Mouse (Mus musculus): Measurements from ENCODE around the gene Prkar2a. TPM values are rescaled to one million over a fixed set of nuclear protein-coding genes. Genes with fewer than 3 reads are reported as not detected.
A peak's percentile ranks its signal among the peaks of the same experiment; 100 is the strongest.

Gene Prkar2a
- polyA plus RNA-seq, 1 experiment: 26.6 TPM

DNA sequence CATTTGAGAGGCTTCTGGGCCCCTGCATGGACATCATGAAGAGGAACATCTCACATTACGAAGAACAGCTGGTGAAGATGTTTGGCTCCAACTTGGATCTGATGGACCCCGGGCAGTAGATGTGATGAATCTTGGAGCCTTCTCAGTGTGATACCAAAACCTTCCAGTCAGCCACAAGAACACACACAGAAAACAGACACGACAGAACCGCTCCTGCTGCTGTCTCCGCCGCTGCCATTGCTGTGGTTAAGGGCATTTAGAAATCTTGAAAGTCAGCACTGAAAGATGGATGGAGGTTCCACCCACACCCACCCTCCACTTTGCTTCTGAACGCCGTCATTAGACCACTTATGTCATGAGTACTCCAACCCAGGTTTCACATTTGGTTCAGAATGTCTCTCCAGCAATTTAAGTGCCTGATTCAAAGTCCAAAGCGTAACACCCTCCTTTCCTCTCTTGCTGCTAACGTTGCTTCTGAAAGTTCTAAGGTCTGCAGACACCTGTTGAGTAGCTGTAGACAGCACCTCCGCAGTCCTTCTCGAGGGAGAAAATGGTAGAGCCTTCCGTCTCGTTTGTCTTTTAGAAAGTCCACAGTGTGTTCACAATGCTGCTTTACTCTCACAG is 57.9 kb downstream of the Prkar2a start:
- H3K4me1 ChIP-seq (ENCODE audit: control insufficient read depth, insufficient read depth, low read length): no peaks in the 10 kb centered on the region
- H3K27me3 ChIP-seq (ENCODE audit: control insufficient read depth, insufficient read depth, low read length): no peaks in the 10 kb centered on the region
- H3K4me3 ChIP-seq (replicated peaks; ENCODE audit: insufficient read depth, low read depth, low read length): no peak overlapping the region
- WGBS: 91% methylated on average over 14 of the region's 14 CpGs
- no peak for DNase-seq
- no peak overlapping the region for H3K27ac ChIP-seq (ENCODE audit: insufficient read depth, low read length)
- TF ChIP-seq POLR2A (IDR thresholded peaks at IDR 0.05; ENCODE audit: borderline replicate concordance, insufficient read depth, low read length): no peak
- no peak for TF ChIP-seq CTCF (IDR thresholded peaks at IDR 0.05; ENCODE audit: borderline replicate concordance, insufficient read depth, low read depth, low read length)

DNA sequence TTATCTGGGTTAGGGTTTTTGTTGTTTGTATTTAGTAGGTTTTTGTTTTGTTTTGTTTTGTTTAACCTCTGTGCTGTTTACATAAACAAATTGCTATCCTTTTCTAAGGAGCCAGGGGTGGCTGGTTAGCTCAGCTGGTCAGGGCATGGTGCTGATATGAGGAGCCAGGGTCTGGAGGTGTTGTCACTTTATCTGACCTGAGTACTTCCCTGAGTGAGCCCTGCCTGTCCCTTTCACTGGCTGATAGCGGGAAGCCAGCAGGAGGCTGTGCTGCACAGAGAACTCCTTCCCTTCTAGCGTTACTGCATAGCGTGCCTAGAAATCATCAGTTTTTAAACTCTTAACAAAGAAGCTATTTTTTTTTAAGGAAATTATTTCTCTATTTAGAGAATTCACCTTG is 58.6 kb downstream of the Prkar2a start:
- Histone ChIP-seq H3K27ac (ENCODE audit: insufficient read depth, low read length) (no peak overlapping the region), H3K4me1 (ENCODE audit: control insufficient read depth, insufficient read depth, low read length) (no peaks in the 10 kb centered on the region), H3K4me3 (replicated peaks; ENCODE audit: insufficient read depth, low read depth, low read length) (no peak overlapping the region), H3K27me3 (ENCODE audit: control insufficient read depth, insufficient read depth, low read length) (no peaks in the 10 kb centered on the region)
- 74% methylated on average over 3 of the region's 3 CpGs for WGBS
- TF ChIP-seq CTCF (IDR thresholded peaks at IDR 0.05; ENCODE audit: borderline replicate concordance, insufficient read depth, low read depth, low read length): no peak
- TF ChIP-seq POLR2A (IDR thresholded peaks at IDR 0.05; ENCODE audit: borderline replicate concordance, insufficient read depth, low read length): no peak
- no peak for DNase-seq

DNA sequence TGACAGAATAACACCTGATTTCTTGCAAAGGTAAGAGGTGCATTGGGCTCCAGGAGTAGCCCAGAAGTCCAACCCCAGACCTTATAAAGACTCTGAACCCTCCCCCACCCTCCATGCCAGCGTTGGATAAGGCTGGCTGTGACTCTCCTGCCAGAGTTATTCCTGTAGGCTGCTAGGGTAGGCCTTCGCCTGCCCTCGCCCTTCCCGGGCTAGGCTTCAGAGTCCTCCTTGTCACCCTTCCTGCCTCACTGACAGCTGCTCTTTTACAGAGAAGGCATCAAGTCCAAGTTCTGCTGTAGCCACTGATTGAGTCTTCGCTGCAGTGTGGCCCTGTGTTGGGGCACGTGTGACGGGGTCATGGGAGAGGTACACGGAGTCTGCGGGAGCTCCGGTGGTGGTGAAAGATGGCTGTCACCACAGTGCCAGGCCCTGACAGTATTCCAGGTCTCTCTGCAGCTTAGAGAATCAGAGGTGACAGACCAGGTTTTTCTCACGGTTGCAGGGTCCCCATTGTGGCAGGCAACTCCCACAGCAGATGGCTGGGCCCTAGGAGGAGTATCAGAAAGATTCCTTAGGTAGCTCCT is 59.6 kb downstream of the Prkar2a start:
- TF ChIP-seq CTCF (IDR thresholded peaks at IDR 0.05; ENCODE audit: borderline replicate concordance, insufficient read depth, low read depth, low read length): no peak
- no peak for TF ChIP-seq POLR2A (IDR thresholded peaks at IDR 0.05; ENCODE audit: borderline replicate concordance, insufficient read depth, low read length)
- Histone ChIP-seq H3K4me1 (ENCODE audit: control insufficient read depth, insufficient read depth, low read length) (no peaks in the 10 kb centered on the region), H3K4me3 (replicated peaks; ENCODE audit: insufficient read depth, low read depth, low read length) (no peak overlapping the region), H3K27ac (ENCODE audit: insufficient read depth, low read length) (no peak overlapping the region), H3K27me3 (ENCODE audit: control insufficient read depth, insufficient read depth, low read length) (no peaks in the 10 kb centered on the region)
- 67% methylated on average over 11 of the region's 11 CpGs for WGBS
- peak; percentile 16 to 27 for DNase-seq

DNA sequence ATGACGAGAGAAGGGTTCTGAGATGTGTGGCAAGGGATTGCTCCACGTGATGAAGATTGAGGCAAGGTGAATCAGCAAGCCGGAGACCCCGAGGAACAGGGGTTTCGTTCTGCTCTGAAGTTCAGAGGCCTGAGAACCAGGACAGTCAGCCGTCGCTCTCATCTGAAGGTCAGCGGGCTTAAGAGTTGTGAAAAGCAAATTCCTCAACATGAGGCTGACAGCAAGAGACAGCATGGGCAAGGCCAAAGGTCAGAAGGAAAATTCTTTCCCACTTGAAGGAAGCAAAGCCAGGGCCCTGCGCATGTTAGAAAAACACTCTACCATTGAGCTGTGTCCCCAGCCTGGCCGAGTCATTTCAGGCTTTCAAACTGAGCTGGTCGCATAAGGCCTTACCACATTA is 61.5 kb downstream of the Prkar2a start:
- TF ChIP-seq CTCF (IDR thresholded peaks at IDR 0.05; ENCODE audit: borderline replicate concordance, insufficient read depth, low read depth, low read length): no peak
- TF ChIP-seq POLR2A (IDR thresholded peaks at IDR 0.05; ENCODE audit: borderline replicate concordance, insufficient read depth, low read length): no peak
- no peaks in the 10 kb centered on the region for H3K4me1 ChIP-seq (ENCODE audit: control insufficient read depth, insufficient read depth, low read length)
- DNase-seq: no peak
- no peak overlapping the region for H3K27ac ChIP-seq (ENCODE audit: insufficient read depth, low read length)
- H3K27me3 ChIP-seq (ENCODE audit: control insufficient read depth, insufficient read depth, low read length): no peaks in the 10 kb centered on the region
- 86% methylated on average over 11 of the region's 11 CpGs for WGBS
- no peak overlapping the region for H3K4me3 ChIP-seq (replicated peaks; ENCODE audit: insufficient read depth, low read depth, low read length)

DNA sequence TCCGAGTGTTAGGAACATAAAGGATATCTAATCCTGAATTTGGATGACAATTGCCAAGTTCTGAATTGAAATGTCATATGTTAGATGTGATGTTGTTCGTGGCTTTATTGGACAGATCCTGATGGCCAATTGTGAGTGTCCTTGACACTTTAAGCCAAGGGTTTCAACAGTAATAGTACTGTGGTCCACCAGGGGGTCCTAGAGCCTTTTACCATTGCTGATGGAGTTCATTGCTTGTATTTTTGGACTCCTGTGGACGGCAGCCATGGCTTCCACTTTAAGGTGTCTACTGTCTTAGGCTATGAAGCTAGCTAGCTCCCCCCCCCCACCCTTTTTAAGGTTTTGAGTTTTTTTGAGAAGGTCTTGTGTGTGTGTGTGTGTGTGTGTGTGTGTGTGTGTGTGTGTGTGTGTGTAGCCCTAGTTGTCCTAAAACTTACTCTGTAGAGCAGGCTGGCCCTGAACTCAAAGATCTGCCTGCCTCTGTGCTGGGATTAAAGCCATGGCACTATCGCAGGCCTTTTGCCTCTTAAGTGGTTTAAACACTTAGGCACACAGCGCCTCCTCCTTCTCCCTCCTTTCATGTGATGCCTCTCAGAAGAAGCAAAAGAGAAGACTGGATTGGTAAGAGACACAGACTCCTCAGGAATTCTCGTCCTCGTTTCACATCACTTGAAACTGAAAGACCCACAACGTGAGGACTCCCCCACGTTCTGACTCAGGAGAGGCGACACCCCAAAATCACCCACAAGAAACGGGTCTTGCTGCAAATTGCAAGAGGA is 63.2 kb downstream of the Prkar2a start:
- DNase-seq: no peak
- Histone ChIP-seq H3K4me3 (replicated peaks; ENCODE audit: insufficient read depth, low read depth, low read length) (no peak overlapping the region), H3K27ac (ENCODE audit: insufficient read depth, low read length) (no peak overlapping the region), H3K4me1 (ENCODE audit: control insufficient read depth, insufficient read depth, low read length) (no peaks in the 10 kb centered on the region), H3K27me3 (ENCODE audit: control insufficient read depth, insufficient read depth, low read length) (no peaks in the 10 kb centered on the region)
- TF ChIP-seq CTCF (IDR thresholded peaks at IDR 0.05; ENCODE audit: borderline replicate concordance, insufficient read depth, low read depth, low read length): no peak
- TF ChIP-seq POLR2A (IDR thresholded peaks at IDR 0.05; ENCODE audit: borderline replicate concordance, insufficient read depth, low read length): no peak
- 84% methylated on average over 11 of the region's 11 CpGs for WGBS

DNA sequence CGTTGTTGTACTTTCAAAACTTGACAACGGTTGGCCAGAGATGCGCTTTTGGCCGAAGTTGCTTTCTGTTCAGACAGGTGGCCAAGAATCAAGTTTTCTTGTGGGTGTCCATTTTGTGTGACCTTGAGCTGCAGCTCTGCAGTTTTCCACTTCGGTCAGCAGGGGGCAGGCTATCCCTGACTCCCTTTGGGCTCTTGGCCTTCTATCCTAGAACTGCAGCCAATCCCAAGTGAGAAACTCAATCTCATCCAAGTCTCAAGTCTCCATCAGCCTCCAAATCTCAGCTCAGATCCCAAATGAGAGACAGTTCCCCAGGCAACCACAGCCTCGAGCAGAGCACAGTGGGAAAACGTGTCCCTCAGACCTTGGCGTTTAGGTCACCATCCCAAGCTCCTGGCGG is 64.2 kb downstream of the Prkar2a start:
- TF ChIP-seq POLR2A (IDR thresholded peaks at IDR 0.05; ENCODE audit: borderline replicate concordance, insufficient read depth, low read length) (no peak), CTCF (IDR thresholded peaks at IDR 0.05; ENCODE audit: borderline replicate concordance, insufficient read depth, low read depth, low read length) (peak; percentile 91)
- Histone ChIP-seq H3K4me3 (replicated peaks; ENCODE audit: insufficient read depth, low read depth, low read length) (no peak overlapping the region), H3K4me1 (ENCODE audit: control insufficient read depth, insufficient read depth, low read length) (no peaks in the 10 kb centered on the region), H3K27me3 (ENCODE audit: control insufficient read depth, insufficient read depth, low read length) (no peaks in the 10 kb centered on the region), H3K27ac (ENCODE audit: insufficient read depth, low read length) (no peak overlapping the region)
- peak; percentile 80 to 82 for DNase-seq
- 30% methylated on average over 9 of the region's 9 CpGs for WGBS

DNA sequence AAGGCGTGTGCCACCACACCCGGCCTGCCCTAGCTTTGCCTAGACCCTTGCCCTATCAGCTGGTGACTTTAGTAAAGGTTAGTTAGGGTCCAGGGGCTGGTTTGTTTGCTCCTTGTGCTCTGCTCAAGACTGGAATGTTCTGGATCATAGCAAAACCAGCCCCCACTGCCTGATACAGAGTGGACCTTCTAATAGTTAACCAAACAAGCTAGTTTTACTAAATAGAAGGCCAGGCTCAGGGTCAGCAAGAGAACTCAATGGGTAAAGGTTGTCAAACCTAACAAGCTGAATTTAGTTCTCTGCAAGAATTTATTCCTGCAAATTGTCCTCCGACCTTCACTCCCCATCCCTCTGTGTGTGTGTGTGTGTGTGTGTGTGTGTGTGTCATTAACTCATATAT is 64.9 kb downstream of the Prkar2a start:
- no peak for DNase-seq
- H3K4me3 ChIP-seq (replicated peaks; ENCODE audit: insufficient read depth, low read depth, low read length): no peak overlapping the region
- TF ChIP-seq POLR2A (IDR thresholded peaks at IDR 0.05; ENCODE audit: borderline replicate concordance, insufficient read depth, low read length) (no peak), CTCF (IDR thresholded peaks at IDR 0.05; ENCODE audit: borderline replicate concordance, insufficient read depth, low read depth, low read length) (no peak)
- H3K27ac ChIP-seq (ENCODE audit: insufficient read depth, low read length): no peak overlapping the region
- H3K4me1 ChIP-seq (ENCODE audit: control insufficient read depth, insufficient read depth, low read length): no peaks in the 10 kb centered on the region
- no peaks in the 10 kb centered on the region for H3K27me3 ChIP-seq (ENCODE audit: control insufficient read depth, insufficient read depth, low read length)
- WGBS: 91% methylated on average over 3 of the region's 3 CpGs

DNA sequence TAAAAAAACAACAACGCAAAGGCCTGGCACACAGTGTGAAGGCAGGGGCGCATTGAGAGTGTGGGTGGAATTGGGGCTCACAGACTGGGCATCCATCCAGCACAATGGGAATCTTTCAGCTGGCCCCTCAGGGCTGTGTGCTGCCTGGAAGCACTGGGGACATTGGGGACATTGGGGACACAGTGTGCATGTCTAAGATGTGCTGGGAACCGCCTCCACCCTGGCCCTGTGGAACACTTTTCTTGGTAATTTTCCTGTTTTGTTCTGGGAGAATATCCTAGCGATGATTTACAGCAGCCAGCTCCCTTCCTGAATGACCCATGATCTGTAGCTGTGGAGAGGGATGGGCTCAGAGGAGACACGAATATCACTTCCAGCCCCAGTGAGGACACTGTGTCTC is 65.3 kb downstream of the Prkar2a start:
- DNase-seq: peak in 1 of 2 experiments; percentile 23

More for the DNA sequence above, 65.3 kb downstream of the Prkar2a start:
- TF ChIP-seq CTCF (IDR thresholded peaks at IDR 0.05; ENCODE audit: borderline replicate concordance, insufficient read depth, low read depth, low read length): no peak
- TF ChIP-seq POLR2A (IDR thresholded peaks at IDR 0.05; ENCODE audit: borderline replicate concordance, insufficient read depth, low read length): no peak
- no peak overlapping the region for H3K27ac ChIP-seq (ENCODE audit: insufficient read depth, low read length)
- H3K4me3 ChIP-seq (replicated peaks; ENCODE audit: insufficient read depth, low read depth, low read length): no peak overlapping the region
- no peaks in the 10 kb centered on the region for H3K27me3 ChIP-seq (ENCODE audit: control insufficient read depth, insufficient read depth, low read length)
- no peaks in the 10 kb centered on the region for H3K4me1 ChIP-seq (ENCODE audit: control insufficient read depth, insufficient read depth, low read length)
- 87% methylated on average over 5 of the region's 5 CpGs for WGBS
